8 mouse cellular contexts compared by ENCODE assay signal in the genomic region with DNA sequence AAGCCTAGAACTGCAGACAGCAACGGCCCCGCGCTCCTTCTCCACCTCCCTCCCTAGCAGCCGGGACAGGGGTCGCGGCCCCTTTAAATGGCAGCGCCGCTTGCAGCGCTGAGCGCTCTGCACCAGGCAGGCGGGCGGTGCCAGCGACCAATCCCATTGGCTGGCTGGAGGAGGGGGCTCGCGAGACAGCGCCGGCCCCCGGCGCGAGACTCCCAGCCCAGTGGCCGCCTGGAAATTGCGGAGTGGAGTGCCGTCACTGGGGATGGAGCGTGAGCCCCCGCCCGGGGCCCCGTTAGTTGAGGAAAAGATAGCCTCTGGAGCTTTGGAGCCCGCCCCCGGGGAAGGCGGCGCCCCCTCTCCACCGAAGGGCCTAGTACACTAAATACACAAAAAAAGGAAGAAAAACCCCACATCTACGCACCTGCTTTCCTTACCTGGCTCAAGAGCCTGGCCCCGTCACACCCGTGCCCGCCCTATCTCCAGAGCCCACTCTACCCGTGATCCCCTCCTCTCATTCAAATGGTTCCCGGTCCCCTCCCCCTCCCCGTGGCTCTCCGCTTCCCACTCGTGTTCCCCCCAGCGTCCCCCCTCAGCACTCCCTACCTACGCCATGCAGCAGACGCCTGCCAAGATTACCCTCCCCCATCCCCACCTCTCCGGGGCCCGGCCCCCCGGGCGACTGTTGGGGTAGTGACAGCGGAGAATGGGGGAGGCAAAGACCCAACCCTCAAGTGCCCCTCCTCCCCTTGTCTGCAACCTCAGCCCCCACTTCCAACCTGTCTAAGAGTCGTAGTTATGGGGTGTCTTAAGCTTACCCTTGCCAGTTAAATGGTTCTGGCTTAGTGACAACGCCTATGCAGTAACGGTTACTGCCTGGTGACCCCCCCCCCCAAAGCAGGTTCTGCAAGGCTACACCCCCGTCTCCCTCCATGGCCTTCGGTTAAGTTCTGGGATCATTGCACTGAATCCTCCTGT. TPM values are rescaled to one million over a fixed set of nuclear protein-coding genes. Genes with fewer than 3 reads are reported as not detected.
A peak's percentile ranks its signal among the peaks of the same experiment; 100 is the strongest.
DNase-seq lines count a peak whose midpoint lies in the region; ATAC-seq and TF ChIP-seq lines count a peak whose summit lies in the region.

No protein-coding gene starts in this region.

- TF ChIP-seq POLR2A in brain, embryonic 14.5 days (IDR thresholded peaks at IDR 0.05; ENCODE audit: borderline replicate concordance, extremely low read depth, insufficient read depth, insufficient read length, poor library complexity, severe bottlenecking) = no peak; the same call in 1 of the 2 replicates
- TF ChIP-seq POLR2A in liver, adult 2 months (IDR thresholded peaks at IDR 0.05; ENCODE audit: extremely low read depth, insufficient read depth, low read length) = 0 out of 2 replicates have a peak, but pooled peaks have one; percentile 37

- ATAC-seq in heart, embryonic 12.5 days (ENCODE audit: insufficient number of reproducible peaks, low FRiP score) = peak; percentile 92
- peak; percentile 95 for ATAC-seq in kidney, postnatal 0 days (replicated peaks; ENCODE audit: low FRiP score, low read depth)
- peak; percentile 86 for ATAC-seq in monocyte, adult 5-6 weeks (replicated peaks; ENCODE audit: insufficient number of reproducible peaks, low FRiP score, low TSS enrichment, poor library complexity, severe bottlenecking)

- peak overlapping the region; percentile 73 for H3K4me2 ChIP-seq in heart, embryonic 12.5 days
- peak overlapping the region; percentile 65 for H3K4me2 ChIP-seq in kidney, postnatal 0 days (ENCODE audit: low read length)

- peak overlapping the region; percentile 83 for H3K9ac ChIP-seq in heart, embryonic 12.5 days
- peak overlapping the region; percentile 72 for H3K9ac ChIP-seq in kidney, postnatal 0 days (ENCODE audit: low read depth, low read length)
- H3K9ac ChIP-seq in liver, adult 2 months (ENCODE audit: low read depth, low read length) = peak overlapping the region; percentile 98

- H3K36me3 ChIP-seq in C2C12 (ENCODE audit: control insufficient read depth, insufficient read depth) = no peaks in the 10 kb centered on the region
- peaks cover 1% of the 10 kb centered on the region; the same call in 1 of the 2 replicates for H3K36me3 ChIP-seq in erythroblast, embryonic 14.5 days (ENCODE audit: control insufficient read depth)
- H3K36me3 ChIP-seq in heart, embryonic 12.5 days = peaks cover 21% of the 10 kb centered on the region
- H3K36me3 ChIP-seq in kidney, postnatal 0 days (ENCODE audit: insufficient read depth, low read length) = 0 out of 2 replicates have a peak, but pooled peaks cover 2% of the 10 kb centered on the region
- H3K36me3 ChIP-seq in liver, adult 2 months (ENCODE audit: control insufficient read depth, insufficient read depth, low read length) = no peaks in the 10 kb centered on the region

- WGBS in heart, embryonic 12.5 days = 13% methylated on average over 53 of the region's 54 CpGs
- WGBS in kidney, postnatal 0 days = 32% methylated on average over 48 of the region's 54 CpGs
- 2% methylated on average over 52 of the region's 54 CpGs for WGBS in liver, adult 2 months

- H3K9me3 ChIP-seq in erythroblast, embryonic 14.5 days (ENCODE audit: control insufficient read depth, low read length) = no peaks in the 10 kb centered on the region
- no peaks in the 10 kb centered on the region for H3K9me3 ChIP-seq in heart, embryonic 12.5 days (replicated peaks)
- H3K9me3 ChIP-seq in kidney, postnatal 0 days (replicated peaks; ENCODE audit: low read length) = no peaks in the 10 kb centered on the region

- peak overlapping the region; percentile 60 for H3K4me3 ChIP-seq in C2C12 (ENCODE audit: insufficient read depth, poor library complexity, severe bottlenecking)
- peak overlapping the region; percentile 67 for H3K4me3 ChIP-seq in erythroblast, embryonic 14.5 days (replicated peaks)
- H3K4me3 ChIP-seq in heart, embryonic 12.5 days = peak overlapping the region; percentile 73
- H3K4me3 ChIP-seq in kidney, postnatal 0 days (replicated peaks; ENCODE audit: low read depth, low read length) = peak overlapping the region; percentile 57
- peak overlapping the region; percentile 99 for H3K4me3 ChIP-seq in liver, adult 2 months (ENCODE audit: insufficient read depth, low read depth, low read length)

- peak; percentile 97 for DNase-seq in brain, embryonic 14.5 days (ENCODE audit: low read depth)
- DNase-seq in kidney, postnatal 0 days (ENCODE audit: low spot score) = peak; percentile 88
- DNase-seq in liver, adult 2 months (ENCODE audit: extremely low read depth, low read depth, low spot score) = peak; percentile 58
- DNase-seq in spleen, postnatal 36 days (ENCODE audit: low spot score in 2 of 2) = peak; percentile 83 to 86

- peak overlapping the region; percentile 82 for H3ac ChIP-seq in C2C12 (ENCODE audit: control insufficient read depth, insufficient read length, low read depth)

- H3K79me2 ChIP-seq in C2C12 (ENCODE audit: control insufficient read depth, insufficient read depth) = peaks cover 14% of the 10 kb centered on the region
- H3K79me2 ChIP-seq in liver, adult 2 months (ENCODE audit: control insufficient read depth, insufficient read depth, low read length) = no peaks in the 10 kb centered on the region

- H3K4me1 ChIP-seq in erythroblast, embryonic 14.5 days (ENCODE audit: control insufficient read depth) = peaks cover 21% of the 10 kb centered on the region
- peaks cover 19% of the 10 kb centered on the region for H3K4me1 ChIP-seq in heart, embryonic 12.5 days (replicated peaks)
- H3K4me1 ChIP-seq in kidney, postnatal 0 days (replicated peaks; ENCODE audit: insufficient read depth, low read length) = no peaks in the 10 kb centered on the region
- no peaks in the 10 kb centered on the region for H3K4me1 ChIP-seq in liver, adult 2 months (ENCODE audit: control insufficient read depth, insufficient read depth, low read length)

- TF ChIP-seq CTCF in C2C12 (IDR thresholded peaks at IDR 0.05; ENCODE audit: control insufficient read depth, insufficient read depth, insufficient read length) = no peak
- TF ChIP-seq CTCF in brain, embryonic 14.5 days (IDR thresholded peaks at IDR 0.05; ENCODE audit: borderline replicate concordance, extremely low read depth, insufficient read depth, insufficient read length) = no peak
- no peak for TF ChIP-seq CTCF in kidney, postnatal 0 days (IDR thresholded peaks at IDR 0.05; ENCODE audit: low read depth)
- no peak for TF ChIP-seq CTCF in liver, adult 2 months (IDR thresholded peaks at IDR 0.05; ENCODE audit: low read depth, low read length)

- H3K79me3 ChIP-seq in C2C12 (ENCODE audit: low read depth) = no peaks in the 10 kb centered on the region

- no peaks in the 10 kb centered on the region for H3K27me3 ChIP-seq in C2C12 (ENCODE audit: control insufficient read depth, insufficient read depth, insufficient read length)
- H3K27me3 ChIP-seq in erythroblast, embryonic 14.5 days (ENCODE audit: control insufficient read depth) = 0 out of 2 replicates have a peak, but pooled peaks cover 2% of the 10 kb centered on the region
- H3K27me3 ChIP-seq in heart, embryonic 12.5 days (replicated peaks) = no peaks in the 10 kb centered on the region
- no peaks in the 10 kb centered on the region for H3K27me3 ChIP-seq in kidney, postnatal 0 days (ENCODE audit: insufficient read depth, low read length)
- H3K27me3 ChIP-seq in liver, adult 2 months (ENCODE audit: control insufficient read depth, insufficient read depth, low read length) = no peaks in the 10 kb centered on the region

- H3K27ac ChIP-seq in heart, embryonic 12.5 days (ENCODE audit: poor library complexity, severe bottlenecking) = peak overlapping the region; percentile 85
- peak overlapping the region; percentile 47; the same call in 1 of the 2 replicates for H3K27ac ChIP-seq in kidney, postnatal 0 days
- H3K27ac ChIP-seq in liver, adult 2 months (replicated peaks; ENCODE audit: insufficient read depth, low read depth, low read length) = peak overlapping the region; percentile 64

RNA-seq across cellular contexts. Expression of gene Zmym3, which starts 0.6 kb away (rescaled TPM):
- 15.8 TPM for polyA plus RNA-seq in C2C12 (2012; fragmentation: generic; extraction: Trizol)
- polyA plus RNA-seq in brain, embryonic 14.5 days (2012; rRNA removed) = 178 and 190 TPM in 2 replicates
- polyA plus RNA-seq in erythroblast, embryonic 14.5 days (2012) = 0.13 and 0.71 TPM in 2 replicates
- polyA plus RNA-seq in heart, embryonic 12.5 days (2016; fragmentation: Nextera tagmentation; extraction: Ambion mirVana) = 29.9 and 30.0 TPM in 2 replicates
- 16.9 and 19.1 TPM in 2 replicates for polyA plus RNA-seq in kidney, postnatal 0 days (2015; fragmentation: Nextera tagmentation; extraction: Ambion mirVana)
- total RNA-seq in liver, adult 2 months (2014; rRNA removed) = 6.8 and 8.5 TPM in 2 replicates
- 7.0 and 9.1 TPM in 2 replicates for polyA plus RNA-seq in liver, adult 2 months (2012; rRNA removed)
- 11.0 to 35.3 TPM (median 11.1 TPM) in 3 replicates for total RNA-seq in monocyte, adult 5-6 weeks (2017)

RNA-seq across cellular contexts. Expression of gene Nono, which starts 9.1 kb away (rescaled TPM):
- 304 TPM for polyA plus RNA-seq in C2C12 (2012; fragmentation: generic; extraction: Trizol)
- 419 and 430 TPM in 2 replicates for polyA plus RNA-seq in brain, embryonic 14.5 days (2012; rRNA removed)
- 1.7 and 2.5 TPM in 2 replicates for polyA plus RNA-seq in erythroblast, embryonic 14.5 days (2012)
- 290 and 312 TPM in 2 replicates for polyA plus RNA-seq in heart, embryonic 12.5 days (2016; fragmentation: Nextera tagmentation; extraction: Ambion mirVana)
- polyA plus RNA-seq in kidney, postnatal 0 days (2015; fragmentation: Nextera tagmentation; extraction: Ambion mirVana) = 265 and 282 TPM in 2 replicates
- total RNA-seq in liver, adult 2 months (2014; rRNA removed) = 76.9 and 83.3 TPM in 2 replicates
- polyA plus RNA-seq in liver, adult 2 months (2012; rRNA removed) = 36.5 and 38.4 TPM in 2 replicates
- total RNA-seq in monocyte, adult 5-6 weeks (2017) = 308 to 348 TPM (median 324 TPM) in 3 replicates

RNA-seq across cellular contexts. Expression of gene Itgb1bp2, which starts 28.9 kb away (rescaled TPM):
- polyA plus RNA-seq in C2C12 (2012; fragmentation: generic; extraction: Trizol) = 0.36 TPM
- polyA plus RNA-seq in brain, embryonic 14.5 days (2012; rRNA removed) = 3.3 and 5.4 TPM in 2 replicates
- polyA plus RNA-seq in erythroblast, embryonic 14.5 days (2012) = 0.06 TPM in 1 of 2 replicates, not detected in the other
- 52.7 and 54.9 TPM in 2 replicates for polyA plus RNA-seq in heart, embryonic 12.5 days (2016; fragmentation: Nextera tagmentation; extraction: Ambion mirVana)
- polyA plus RNA-seq in kidney, postnatal 0 days (2015; fragmentation: Nextera tagmentation; extraction: Ambion mirVana) = 0.34 and 0.79 TPM in 2 replicates
- 0.40 and 1.2 TPM in 2 replicates for total RNA-seq in liver, adult 2 months (2014; rRNA removed)
- polyA plus RNA-seq in liver, adult 2 months (2012; rRNA removed) = 0.10 and 0.28 TPM in 2 replicates
- total RNA-seq in monocyte, adult 5-6 weeks (2017) = 0.64 to 2.6 TPM in 2 of 3 replicates, not detected in the other

RNA-seq across cellular contexts. Expression of gene Gjb1, which starts 43.8 kb away (rescaled TPM):
- not detected for polyA plus RNA-seq in C2C12 (2012; fragmentation: generic; extraction: Trizol)
- 0.33 and 0.66 TPM in 2 replicates for polyA plus RNA-seq in brain, embryonic 14.5 days (2012; rRNA removed)
- polyA plus RNA-seq in erythroblast, embryonic 14.5 days (2012) = 0.09 and 0.13 TPM in 2 replicates
- polyA plus RNA-seq in heart, embryonic 12.5 days (2016; fragmentation: Nextera tagmentation; extraction: Ambion mirVana) = 0.13 and 0.66 TPM in 2 replicates
- 49.8 and 52.9 TPM in 2 replicates for polyA plus RNA-seq in kidney, postnatal 0 days (2015; fragmentation: Nextera tagmentation; extraction: Ambion mirVana)
- total RNA-seq in liver, adult 2 months (2014; rRNA removed) = 656 and 716 TPM in 2 replicates
- polyA plus RNA-seq in liver, adult 2 months (2012; rRNA removed) = 1,676 and 1,804 TPM in 2 replicates
- not detected in 3 replicates for total RNA-seq in monocyte, adult 5-6 weeks (2017)

Comparison
In these comparisons a context has a peak if more than half of its experiments do, and no peak if none do; other contexts are left out.
1. Peak in every context shown above with its lines: DNase-seq, ATAC-seq, H3K4me3 ChIP-seq and H3K27ac ChIP-seq.
2. RNA of gene Nono, which starts 9.1 kb away (polyA plus RNA-seq): 419 to 430 TPM in brain, embryonic 14.5 days, 304 TPM in C2C12 (single experiment), 290 to 312 TPM in heart, embryonic 12.5 days, 265 to 282 TPM in kidney, postnatal 0 days and 36.5 to 38.4 TPM in liver, adult 2 months; 1.7 to 2.5 TPM in erythroblast, embryonic 14.5 days; every median in the first group is over 10 times any median in the second.